Mouse (Mus musculus): Measurements from ENCODE around the gene Col18a1.

DNA sequence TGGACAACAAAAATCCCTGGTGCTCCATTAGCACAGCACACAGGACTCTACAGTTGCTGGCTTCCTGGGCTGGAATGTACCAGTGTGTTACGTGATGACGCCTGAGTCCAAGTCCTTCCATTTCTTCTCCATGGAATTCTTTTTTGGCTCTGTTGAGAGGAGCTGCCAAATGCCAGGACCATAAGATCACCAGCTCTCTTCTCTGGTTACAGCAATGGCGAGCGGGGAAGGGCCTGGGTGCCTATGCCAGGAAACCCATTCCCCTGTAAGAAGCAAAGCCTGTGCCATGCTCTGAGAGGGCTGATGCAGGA is 68.5 kb downstream of the Col18a1 start:
- TF ChIP-seq CTCF (IDR thresholded peaks at IDR 0.05; ENCODE audit: control insufficient read depth, insufficient read depth, low read length) (no peak), POLR2A (IDR thresholded peaks at IDR 0.05; ENCODE audit: borderline replicate concordance, control insufficient read depth, low read depth, low read length) (no peak)

Measured in bone marrow, adult 2 months (tissue).